Mouse (Mus musculus) embryonic facial prominence, embryonic 10.5 days (tissue): Measurements from ENCODE around the gene Gm49601. TPM values are rescaled to one million over a fixed set of nuclear protein-coding genes. Genes with fewer than 3 reads are reported as not detected.

Experiments used
- DNase-seq: peaks from one replicate; pipeline ENCODE4 v3.0.0-alpha.2; 2017; ENCODE audit warnings: low spot score
- H3K27ac ChIP-seq: fragments of 300-500 bp; sonication (generic); replicated peaks from 2 replicates; pipeline ENCODE4 v1.5.1; 2016; ENCODE audit warnings: mild to moderate bottlenecking
- H3K27me3 ChIP-seq: fragments of 300-500 bp; sonication (generic); replicated peaks from 2 replicates; pipeline ENCODE4 v1.6.1; 2016; ENCODE audit warnings: low read depth, mild to moderate bottlenecking; ENCODE audit not compliant: poor library complexity, severe bottlenecking
- H3K36me3 ChIP-seq: fragments of 300-500 bp; sonication (generic); replicated peaks from 2 replicates; pipeline ENCODE4 v1.6.1; 2016; ENCODE audit warnings: mild to moderate bottlenecking, moderate library complexity
- H3K4me1 ChIP-seq: fragments of 300-500 bp; sonication (generic); 2 replicates; pipeline ENCODE4 v1.6.1; 2016
- H3K4me3 ChIP-seq: fragments of 300-500 bp; sonication (generic); 2 replicates; pipeline ENCODE4 v1.5.1; 2016; ENCODE audit warnings: mild to moderate bottlenecking, moderate library complexity
- H3K9me3 ChIP-seq: fragments of 300-500 bp; sonication (generic); 2 replicates; pipeline ENCODE4 v1.6.1; 2016; ENCODE audit warnings: mild to moderate bottlenecking
- WGBS: fragments of 180-500 bp; shearing (Covaris S2); methylation state at CpG from one replicate; pipeline ENCODE4 v1.1.7; 2016; 5-methylcytosine and 5-hydroxymethylcytosine counted together
- polyA plus RNA-seq: library from polyadenylated mRNA; unstranded; fragments of >200 nt; fragmentation: Nextera tagmentation; extraction: Ambion mirVana; gene quantifications from 2 replicates; pipeline ENCODE4 v1.2.1, GENCODE M21; 2016

The Gm49601 gene
- polyA plus RNA-seq, 1 experiment from 2014 or later: 3.6 TPM

DNA sequence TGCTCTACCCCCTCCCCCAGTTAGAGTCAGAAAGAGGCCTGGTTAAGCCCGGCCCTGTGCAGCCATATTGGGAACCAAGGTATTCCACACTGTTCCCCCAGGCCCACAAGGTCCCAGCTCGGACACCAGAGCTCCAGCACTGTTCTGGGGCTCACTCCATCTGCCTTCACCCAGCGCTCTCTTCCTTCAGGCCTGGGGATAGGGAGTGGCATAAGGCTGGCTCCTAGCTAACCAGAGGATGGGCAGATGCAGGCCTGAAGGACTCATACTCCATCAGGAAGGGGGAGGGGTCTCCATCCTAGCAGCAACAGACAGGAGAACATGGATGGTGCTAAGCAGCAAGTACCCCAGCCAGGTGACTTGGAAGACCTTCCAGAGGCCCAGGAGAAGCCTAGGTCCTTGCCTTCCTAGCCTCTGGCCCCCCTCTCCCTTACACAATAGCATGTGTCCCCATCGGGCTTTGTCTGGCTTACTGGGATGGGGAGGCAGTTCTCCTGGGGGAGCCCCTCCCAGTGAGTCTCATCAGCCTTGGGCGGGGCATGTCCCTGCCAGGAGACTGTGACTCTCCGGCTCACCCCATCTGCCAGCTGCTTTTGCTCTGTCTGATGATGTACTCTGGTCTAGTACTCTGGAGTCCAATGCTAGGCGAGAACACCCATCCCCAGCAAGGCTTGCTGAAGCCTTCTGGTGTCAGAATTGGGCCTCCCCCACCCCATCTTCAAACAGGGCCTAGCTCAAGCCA, 2.1 kb upstream of the Gm49601 start:
- peak overlapping the region; percentile 70 for H3K4me3 ChIP-seq
- peak overlapping the region; percentile 88 for H3K27ac ChIP-seq
- WGBS: 55% methylated on average over 7 of the region's 7 CpGs
- H3K27me3 ChIP-seq: peaks cover 92% of the 10 kb centered on the region
- peaks cover 22% of the 10 kb centered on the region for H3K36me3 ChIP-seq
- H3K4me1 ChIP-seq: peaks cover 42% of the 10 kb centered on the region
- H3K9me3 ChIP-seq: no peaks in the 10 kb centered on the region
- DNase-seq: peak; percentile 9

DNA sequence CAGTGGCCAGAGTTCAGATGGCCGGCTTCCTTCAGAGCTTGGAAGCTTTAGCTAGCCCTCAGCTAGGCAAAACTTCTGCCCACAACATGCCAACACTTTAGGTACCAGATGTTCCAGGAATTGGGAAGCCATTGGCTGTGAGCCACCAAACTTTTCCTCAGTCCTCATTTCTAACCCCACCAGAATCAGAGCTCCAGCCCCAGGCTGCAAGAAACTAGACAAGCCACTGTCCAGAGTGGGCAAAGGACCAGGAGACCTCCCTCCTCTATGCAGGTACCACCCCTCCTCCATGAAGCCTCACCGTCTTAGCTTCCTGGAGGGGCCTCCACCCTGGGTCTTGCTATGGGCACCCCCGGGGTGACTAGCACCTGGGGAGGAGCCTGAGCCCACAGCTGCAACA, 936 bp upstream of the Gm49601 start:
- 29% methylated on average over 3 of the region's 3 CpGs for WGBS
- no peaks in the 10 kb centered on the region for H3K9me3 ChIP-seq
- H3K27me3 ChIP-seq: peaks cover 92% of the 10 kb centered on the region
- H3K36me3 ChIP-seq: peaks cover 34% of the 10 kb centered on the region
- H3K4me1 ChIP-seq: peaks cover 38% of the 10 kb centered on the region
- peak overlapping the region; percentile 66; the same call in 1 of the 2 replicates for H3K4me3 ChIP-seq
- H3K27ac ChIP-seq: no peak overlapping the region
- no peak for DNase-seq

DNA sequence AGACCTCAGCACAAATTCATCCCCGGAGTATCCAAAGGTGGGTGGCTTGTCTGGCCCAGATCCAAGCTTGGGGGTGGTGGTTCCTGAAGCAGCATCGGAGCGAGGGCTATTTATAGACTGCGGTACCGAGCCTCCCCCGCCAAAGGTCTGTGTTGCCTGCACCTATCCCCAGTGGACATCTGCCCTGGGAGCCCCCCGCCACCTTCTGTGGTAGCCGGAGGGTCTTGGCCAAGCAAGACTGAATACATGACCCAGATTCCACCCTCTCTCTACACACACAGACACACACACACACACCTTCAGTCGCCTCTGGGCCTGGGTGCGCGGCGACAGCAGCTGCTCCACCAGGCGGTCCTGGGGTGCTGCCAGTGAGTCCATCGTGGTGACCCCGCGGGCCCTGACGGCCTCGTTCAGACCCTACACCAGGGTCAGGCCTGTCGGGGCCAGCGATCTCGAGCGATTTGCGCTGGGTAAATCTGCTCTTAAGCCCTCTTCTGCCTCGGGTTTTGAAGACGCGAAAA, 376 bp downstream of the Gm49601 start:
- no peak for DNase-seq
- peaks cover 36% of the 10 kb centered on the region for H3K36me3 ChIP-seq
- peaks cover 52% of the 10 kb centered on the region for H3K4me1 ChIP-seq
- H3K27ac ChIP-seq: no peak overlapping the region; the same call in 1 of the 2 replicates
- H3K4me3 ChIP-seq: peak overlapping the region; percentile 66
- H3K9me3 ChIP-seq: no peaks in the 10 kb centered on the region
- 5% methylated on average over 26 of the region's 26 CpGs for WGBS
- H3K27me3 ChIP-seq: peaks cover 94% of the 10 kb centered on the region

DNA sequence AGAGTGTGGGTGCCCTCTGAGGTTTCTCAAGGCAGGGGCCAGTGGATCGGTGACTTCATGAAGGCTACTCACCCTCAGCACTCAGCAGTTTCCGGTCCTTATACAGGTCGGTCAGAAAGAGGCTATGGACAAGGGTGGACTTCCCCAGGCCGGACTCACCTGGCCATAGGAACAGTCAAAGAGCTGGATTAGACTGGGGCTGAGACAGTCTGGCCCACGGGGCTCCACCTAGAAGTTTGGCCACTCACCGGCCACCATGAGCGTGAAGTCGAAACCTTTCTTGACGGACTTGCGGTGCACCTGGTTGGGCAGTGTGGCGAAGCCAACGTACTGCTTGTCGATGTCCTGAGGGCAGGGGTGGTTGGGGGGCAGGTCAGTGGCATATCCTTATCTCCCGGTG, 1.1 kb downstream of the Gm49601 start:
- no peak overlapping the region for H3K27ac ChIP-seq
- H3K4me1 ChIP-seq: peaks cover 58% of the 10 kb centered on the region
- no peak for DNase-seq
- WGBS: 31% methylated on average over 14 of the region's 14 CpGs
- H3K36me3 ChIP-seq: peaks cover 36% of the 10 kb centered on the region
- no peak overlapping the region for H3K4me3 ChIP-seq
- peaks cover 94% of the 10 kb centered on the region for H3K27me3 ChIP-seq
- H3K9me3 ChIP-seq: no peaks in the 10 kb centered on the region

DNA sequence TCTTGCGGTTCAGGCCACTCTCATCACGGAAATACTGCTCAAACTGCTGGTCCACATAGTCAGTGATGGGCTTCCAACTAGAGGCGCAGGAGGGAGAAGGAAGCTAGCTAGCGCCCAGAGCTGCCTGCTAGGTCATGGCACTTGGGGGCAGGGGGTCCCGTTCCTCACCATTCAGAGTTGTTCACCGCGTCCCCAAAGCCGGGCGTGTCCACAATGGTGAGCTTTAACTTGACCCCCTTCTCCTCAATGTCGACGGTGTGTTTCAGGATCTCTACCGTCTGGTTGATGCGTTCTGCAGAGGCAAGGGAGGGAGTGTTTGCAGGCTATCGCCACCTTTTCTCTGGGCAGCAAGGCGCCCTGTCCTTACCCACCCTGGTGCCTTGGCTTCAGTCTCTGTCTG, 1.6 kb downstream of the Gm49601 start:
- Histone ChIP-seq H3K36me3 (peaks cover 36% of the 10 kb centered on the region), H3K27ac (no peak overlapping the region), H3K4me3 (no peak overlapping the region), H3K9me3 (no peaks in the 10 kb centered on the region), H3K4me1 (peaks cover 58% of the 10 kb centered on the region), H3K27me3 (peaks cover 98% of the 10 kb centered on the region)
- WGBS: 19% methylated on average over 15 of the region's 15 CpGs
- DNase-seq: no peak

DNA sequence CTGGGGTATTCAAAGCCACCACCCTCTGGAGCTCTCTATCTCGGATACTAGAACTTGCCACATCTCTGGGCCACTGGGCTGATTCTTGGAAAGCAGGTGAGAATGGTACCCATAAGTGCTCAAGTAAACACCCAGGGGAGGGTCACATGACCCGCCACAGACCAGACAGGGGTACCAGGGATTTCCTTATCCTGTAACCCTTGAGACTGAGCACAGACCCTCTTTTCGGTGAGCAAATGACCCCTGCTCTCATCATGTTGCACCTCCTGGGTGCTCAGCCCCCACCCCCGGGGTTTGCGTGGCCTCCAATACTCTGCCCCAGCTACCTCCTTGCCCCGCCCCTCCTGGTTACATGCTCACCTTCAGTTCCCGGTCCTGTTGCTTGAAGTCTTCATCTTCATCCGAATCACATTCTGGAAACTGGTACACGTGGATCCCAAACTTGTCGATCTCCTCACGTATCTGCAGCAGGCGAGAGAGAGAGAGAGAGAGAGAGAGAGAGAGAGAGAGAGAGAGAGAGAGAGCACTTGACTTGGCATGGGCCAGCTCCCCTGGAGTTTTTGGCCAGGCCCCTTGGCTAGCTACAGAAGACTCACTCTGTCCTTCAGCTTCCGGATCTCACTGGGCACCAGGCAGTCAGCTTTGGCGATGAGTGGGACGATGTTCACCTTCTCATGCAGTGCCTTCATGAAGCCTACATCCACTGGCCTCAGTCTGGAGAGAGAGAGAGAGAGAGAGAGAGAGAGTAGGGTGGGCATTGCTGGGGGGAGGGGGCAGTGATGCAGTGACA, 2.3 kb downstream of the Gm49601 start:
- Histone ChIP-seq H3K36me3 (peaks cover 36% of the 10 kb centered on the region), H3K4me3 (no peak overlapping the region), H3K9me3 (no peaks in the 10 kb centered on the region), H3K27ac (no peak overlapping the region), H3K27me3 (peaks cover 100% of the 10 kb centered on the region), H3K4me1 (peaks cover 53% of the 10 kb centered on the region)
- 22% methylated on average over 15 of the region's 15 CpGs for WGBS
- no peak for DNase-seq

DNA sequence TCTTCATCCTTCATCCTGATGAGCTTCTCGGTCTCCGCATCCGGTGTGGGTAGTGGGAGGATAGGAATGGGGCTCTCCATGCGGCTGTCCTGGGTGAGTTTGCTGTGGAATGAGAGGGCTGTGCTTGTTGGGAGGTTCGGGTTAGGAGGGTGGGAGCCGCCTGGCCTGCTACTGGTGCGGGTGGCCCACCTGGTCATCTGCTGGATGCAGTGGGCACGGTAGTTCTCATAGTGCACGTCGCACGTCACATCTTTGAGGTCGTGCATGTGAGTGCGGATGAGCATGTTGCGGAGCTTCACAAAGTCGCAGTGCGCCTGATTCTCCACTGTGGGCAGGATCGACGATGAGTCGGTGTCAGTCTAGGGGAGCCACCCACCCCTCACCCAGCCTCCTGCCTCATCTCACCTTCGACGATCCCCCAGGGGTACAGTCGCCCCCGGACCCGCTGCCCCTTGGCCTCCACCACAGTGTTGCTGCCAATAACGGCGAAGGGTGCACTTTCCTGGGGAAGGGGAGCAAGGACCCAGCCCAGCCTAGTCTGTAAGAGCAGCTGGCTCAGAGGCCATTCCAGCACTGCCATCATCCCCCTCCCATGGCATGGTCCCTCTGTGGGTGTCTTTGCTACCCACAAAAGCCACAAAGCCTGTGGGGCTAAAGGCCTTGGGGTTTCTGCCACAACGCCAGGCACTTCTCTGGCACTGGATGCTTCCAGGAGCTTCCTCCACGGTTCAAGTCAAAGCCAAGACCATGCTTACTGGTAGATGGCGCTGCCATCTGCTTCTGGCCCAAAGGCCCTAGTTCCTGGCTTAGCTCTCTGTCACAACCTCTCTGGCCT, 3.1 kb downstream of the Gm49601 start:
- peak; percentile 30 for DNase-seq
- no peak overlapping the region for H3K4me3 ChIP-seq
- peaks cover 36% of the 10 kb centered on the region for H3K36me3 ChIP-seq
- WGBS: 18% methylated on average over 29 of the region's 29 CpGs
- no peaks in the 10 kb centered on the region for H3K9me3 ChIP-seq
- H3K4me1 ChIP-seq: peaks cover 45% of the 10 kb centered on the region
- H3K27ac ChIP-seq: no peak overlapping the region
- peaks cover 100% of the 10 kb centered on the region for H3K27me3 ChIP-seq

DNA sequence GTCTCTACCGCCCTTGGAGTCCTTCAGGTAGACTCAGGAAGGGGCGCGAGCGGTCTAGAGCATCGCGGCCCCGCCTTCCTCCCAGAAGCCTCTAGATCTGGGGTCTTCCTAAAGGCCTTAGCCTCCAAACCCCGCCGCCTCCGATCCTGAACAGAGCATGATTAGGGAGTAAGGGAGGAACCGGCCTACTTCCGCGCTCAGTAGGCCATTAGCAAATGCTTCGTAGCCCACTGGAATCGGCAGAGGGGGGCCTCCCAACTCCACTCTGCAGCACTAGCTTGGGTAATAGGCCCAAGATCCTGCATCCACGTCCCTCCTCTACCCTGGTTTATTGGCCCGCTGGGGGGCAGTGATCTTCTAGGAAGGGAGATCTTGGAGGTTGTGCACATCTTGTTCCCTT, 4.2 kb downstream of the Gm49601 start, which contains the start of gene Gp1bb:
Gene Gp1bb (minus strand): TSS at position 385 of the 400 bp plus-strand sequence.
- Histone ChIP-seq H3K27ac (no peak within 1 kb of the TSS), H3K4me1 (peaks cover 43% of the 10 kb centered on the region), H3K36me3 (peaks cover 36% of the 10 kb centered on the region), H3K9me3 (no peaks in the 10 kb centered on the region), H3K27me3 (peaks cover 99% of the 10 kb centered on the region), H3K4me3 (peak within 1 kb of the TSS; percentile 65)
- DNase-seq: peak; percentile 44
- 3% methylated on average over 17 of the region's 17 CpGs for WGBS

DNA sequence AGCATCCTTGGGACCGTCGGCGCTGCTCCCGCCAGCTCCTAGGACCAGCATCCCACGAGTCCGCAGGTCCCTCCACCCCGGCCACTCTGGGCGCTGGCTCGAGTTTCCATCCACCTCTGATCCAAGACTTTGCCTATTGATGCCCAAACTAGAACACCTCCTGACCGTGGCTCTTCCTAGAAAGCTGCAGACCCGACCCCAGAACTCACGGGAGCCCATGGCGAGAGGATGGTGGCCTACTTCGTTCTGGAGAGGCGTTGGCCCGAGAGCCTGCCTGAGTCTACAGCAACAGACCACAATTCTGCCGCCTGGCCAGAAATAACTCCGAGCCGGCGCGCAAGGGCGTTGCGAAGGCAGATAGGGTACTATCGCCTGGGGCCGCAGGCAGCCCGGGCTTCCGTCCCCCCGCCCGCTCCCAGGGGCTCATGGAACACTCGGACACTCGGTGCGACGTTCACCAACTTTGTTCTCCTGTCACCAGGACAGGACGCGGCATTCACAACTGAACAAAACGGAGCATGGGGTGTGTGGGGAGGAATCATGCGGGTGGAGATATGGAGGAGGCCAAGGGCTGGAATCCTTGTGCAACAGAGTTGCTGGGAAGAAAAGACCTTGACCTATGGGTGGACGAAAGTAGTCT, 4.7 kb downstream of the Gm49601 start:
- no peaks in the 10 kb centered on the region for H3K9me3 ChIP-seq
- no peak overlapping the region for H3K27ac ChIP-seq
- H3K36me3 ChIP-seq: peaks cover 36% of the 10 kb centered on the region
- H3K27me3 ChIP-seq: peaks cover 99% of the 10 kb centered on the region
- peak overlapping the region; percentile 65 for H3K4me3 ChIP-seq
- WGBS: 1% methylated on average over 38 of the region's 38 CpGs
- peaks cover 43% of the 10 kb centered on the region for H3K4me1 ChIP-seq
- peak; percentile 54 for DNase-seq

DNA sequence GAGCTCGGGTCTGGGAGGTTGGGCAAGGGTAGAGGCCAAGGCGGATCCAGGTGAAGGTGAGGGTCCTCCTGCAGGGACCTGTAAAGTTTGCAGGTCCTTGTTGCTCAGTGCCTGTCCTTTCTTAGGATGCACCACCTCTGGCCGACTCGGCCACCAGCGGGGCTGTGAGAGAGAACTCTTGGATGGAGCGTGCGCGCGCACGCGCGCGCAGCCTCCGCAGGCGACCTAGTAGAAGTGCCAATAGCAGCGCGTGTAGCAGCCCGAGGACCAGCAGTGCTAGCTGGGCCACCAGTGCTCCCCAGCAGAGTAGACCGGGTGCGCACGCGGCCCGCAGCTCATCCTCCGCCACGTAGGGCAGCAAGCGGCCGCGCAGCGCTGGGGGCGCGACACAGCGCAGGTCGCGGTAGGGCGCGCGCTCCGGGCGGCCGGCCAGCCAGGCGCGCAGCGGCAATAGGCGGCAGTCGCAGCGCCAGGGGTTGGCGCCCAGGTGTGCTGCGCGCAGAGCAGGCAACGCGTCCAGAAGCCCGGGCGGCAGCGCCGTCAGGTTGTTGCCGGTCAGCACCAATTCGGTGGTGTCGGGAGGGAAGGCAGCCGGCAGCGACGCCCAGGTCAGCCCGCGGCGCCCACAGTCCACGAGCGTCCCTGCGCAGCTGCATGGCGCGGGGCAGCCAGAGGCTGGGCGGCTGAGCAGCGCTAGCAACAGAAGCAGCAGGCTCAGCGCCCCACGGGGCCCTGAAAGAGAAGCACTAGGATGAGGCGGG, 5.4 kb downstream of the Gm49601 start:
- Histone ChIP-seq H3K36me3 (peaks cover 36% of the 10 kb centered on the region), H3K27ac (no peak overlapping the region), H3K27me3 (peaks cover 99% of the 10 kb centered on the region), H3K4me1 (peaks cover 36% of the 10 kb centered on the region), H3K4me3 (peak overlapping the region; percentile 65), H3K9me3 (no peaks in the 10 kb centered on the region)
- 1% methylated on average over 74 of the region's 74 CpGs for WGBS
- DNase-seq: peak; percentile 67

DNA sequence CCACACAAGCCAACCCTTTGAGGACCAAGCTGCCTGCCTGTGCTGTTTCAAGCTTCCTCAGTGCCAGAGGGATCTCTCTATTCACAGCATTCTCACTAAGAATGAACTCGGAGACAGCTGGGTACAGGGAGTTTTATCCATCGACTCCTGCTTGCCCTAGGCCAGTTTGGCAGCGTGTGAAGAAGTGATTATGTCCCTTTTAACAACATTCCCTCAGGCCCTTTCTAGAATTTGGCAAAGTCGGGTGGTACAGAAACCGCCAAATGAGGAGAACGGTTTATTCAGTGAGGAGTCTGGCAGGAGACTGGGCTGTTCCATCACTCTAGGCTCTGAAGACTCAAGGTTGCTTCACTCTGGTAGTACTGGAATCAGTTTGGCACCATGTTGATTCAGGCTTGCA, 6.0 kb downstream of the Gm49601 start:
- peak overlapping the region; percentile 65 for H3K4me3 ChIP-seq
- no peak overlapping the region for H3K27ac ChIP-seq
- no peak for DNase-seq
- peaks cover 33% of the 10 kb centered on the region for H3K4me1 ChIP-seq
- no peaks in the 10 kb centered on the region for H3K9me3 ChIP-seq
- peaks cover 98% of the 10 kb centered on the region for H3K27me3 ChIP-seq
- WGBS: 11% methylated on average over 6 of the region's 6 CpGs
- H3K36me3 ChIP-seq: peaks cover 33% of the 10 kb centered on the region
